Mouse (Mus musculus) embryonic facial prominence, embryonic 11.5 days (tissue): ENCODE results near the gene Myof. TPM values are rescaled to one million over a fixed set of nuclear protein-coding genes. Genes with fewer than 3 reads are reported as not detected.

Source experiments
- ATAC-seq: fragments of 200-750 bp; cut with Nextera tagmentation; replicated peaks from 2 replicates; pipeline ENCODE4 v1.8.0; 2017; ENCODE audit warnings: low read depth; ENCODE audit not compliant: insufficient number of reproducible peaks, low FRiP score, low TSS enrichment
- DNase-seq: peaks from one replicate; pipeline ENCODE4 v3.0.0-alpha.2; 2015; ENCODE audit warnings: low spot score
- H3K27ac ChIP-seq: fragments of 300-500 bp; sonication (generic); replicated peaks from 2 replicates; pipeline ENCODE4 v1.5.1; 2014; ENCODE audit warnings: mild to moderate bottlenecking, low read depth, low read length, control low read depth
- H3K27me3 ChIP-seq: fragments of 300-500 bp; sonication (generic); 2 replicates; pipeline ENCODE4 v1.6.1; 2014; ENCODE audit warnings: mild to moderate bottlenecking, low read length, moderate library complexity, mixed read lengths; ENCODE audit not compliant: control insufficient read depth, insufficient read depth
- H3K36me3 ChIP-seq: fragments of 300-500 bp; sonication (generic); replicated peaks from 2 replicates; pipeline ENCODE4 v1.6.1; 2014; ENCODE audit warnings: low read depth, mild to moderate bottlenecking, low read length, moderate library complexity, mixed read lengths; ENCODE audit not compliant: control insufficient read depth, insufficient read depth
- H3K4me1 ChIP-seq: fragments of 300-500 bp; sonication (generic); 2 replicates; pipeline ENCODE4 v1.6.1; 2014; ENCODE audit warnings: low read length, mixed read lengths; ENCODE audit not compliant: control insufficient read depth, insufficient read depth
- H3K4me2 ChIP-seq: fragments of 300-500 bp; sonication (generic); 2 replicates; pipeline ENCODE4 v1.6.1; 2014; ENCODE audit warnings: low read depth, mild to moderate bottlenecking, control low read depth, low read length, moderate library complexity
- H3K4me3 ChIP-seq: fragments of 300-500 bp; sonication (generic); 2 replicates; pipeline ENCODE4 v1.5.1; 2014; ENCODE audit warnings: low read depth, low read length, control low read depth
- H3K9ac ChIP-seq: fragments of 300-500 bp; sonication (generic); replicated peaks from 2 replicates; pipeline ENCODE4 v1.6.1; 2014; ENCODE audit warnings: mild to moderate bottlenecking, control low read depth, low read length
- H3K9me3 ChIP-seq: fragments of 300-500 bp; sonication (generic); replicated peaks from 2 replicates; pipeline ENCODE4 v1.6.1; 2016; ENCODE audit warnings: mild to moderate bottlenecking, low read length, inconsistent platforms, mixed read lengths; ENCODE audit not compliant: control insufficient read depth
- WGBS: fragments of 180-500 bp; shearing (Covaris S2); extraction: QIAGEN DNeasy Blood & Tissue Kit; methylation state at CpG from one replicate; pipeline ENCODE4 v1.1.7; 2014; 5-methylcytosine and 5-hydroxymethylcytosine counted together
- polyA plus RNA-seq: library from polyadenylated mRNA; unstranded; fragments of >200 nt; fragmentation: Nextera tagmentation; extraction: Ambion mirVana; gene quantifications from 2 replicates; pipeline ENCODE4 v1.2.1, GENCODE M21; 2014

Myof gene
- polyA plus RNA-seq, 1 experiment from 2014 or later = 8.0 TPM

- Histone ChIP-seq H3K36me3 (no peaks in the 10 kb centered on the region), H3K9ac (no peak overlapping the region), H3K4me3 (no peak overlapping the region), H3K4me2 (no peak overlapping the region), H3K27ac (no peak overlapping the region), H3K27me3 (no peaks in the 10 kb centered on the region), H3K4me1 (no peaks in the 10 kb centered on the region), H3K9me3 (no peaks in the 10 kb centered on the region)
- DNase-seq (no peak), ATAC-seq (no peak)
- 65% methylated on average over 10 of the region's 10 CpGs for WGBS
Observed at GRCm38 (mm10) chr19:38027881-38028521, 15.4 kb downstream of the Myof start.

DNA sequence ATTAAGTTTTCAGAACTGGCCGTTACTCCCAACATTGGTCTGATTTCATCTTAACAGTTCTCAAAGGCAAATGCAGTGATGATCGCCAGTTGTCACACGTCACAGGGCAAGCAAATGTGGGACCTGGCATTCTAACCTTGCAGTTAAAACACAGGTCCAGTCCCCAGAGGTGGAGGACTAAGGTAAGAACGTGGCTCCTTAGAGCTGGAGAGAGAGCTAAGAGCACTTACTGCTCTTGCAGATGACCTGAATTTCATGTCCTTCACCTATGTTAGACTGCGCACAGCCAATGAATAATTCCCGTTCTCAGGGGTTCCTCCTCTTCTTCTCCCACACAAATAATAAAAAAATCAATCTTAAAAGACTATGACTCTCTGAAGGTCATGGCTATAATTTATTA is 16.0 kb downstream of the Myof start:
- Histone ChIP-seq H3K9ac (no peak overlapping the region), H3K4me1 (no peaks in the 10 kb centered on the region), H3K4me3 (no peak overlapping the region), H3K36me3 (no peaks in the 10 kb centered on the region), H3K4me2 (no peak overlapping the region), H3K27ac (no peak overlapping the region), H3K27me3 (no peaks in the 10 kb centered on the region), H3K9me3 (no peaks in the 10 kb centered on the region)
- DNase-seq (no peak), ATAC-seq (no peak)
- WGBS = 86% methylated on average over 6 of the region's 6 CpGs

GRCm38 (mm10) chr19:38026211-38026624 is 17.2 kb downstream of the Myof start:
- ATAC-seq = no peak
- H3K9ac ChIP-seq = no peak overlapping the region
- H3K4me3 ChIP-seq = no peak overlapping the region
- DNase-seq = no peak
- H3K36me3 ChIP-seq = no peaks in the 10 kb centered on the region
- 72% methylated on average over 8 of the region's 8 CpGs for WGBS
- H3K27ac ChIP-seq = no peak overlapping the region
- no peak overlapping the region for H3K4me2 ChIP-seq
- H3K27me3 ChIP-seq = no peaks in the 10 kb centered on the region
- no peaks in the 10 kb centered on the region for H3K4me1 ChIP-seq
- no peaks in the 10 kb centered on the region for H3K9me3 ChIP-seq

DNA sequence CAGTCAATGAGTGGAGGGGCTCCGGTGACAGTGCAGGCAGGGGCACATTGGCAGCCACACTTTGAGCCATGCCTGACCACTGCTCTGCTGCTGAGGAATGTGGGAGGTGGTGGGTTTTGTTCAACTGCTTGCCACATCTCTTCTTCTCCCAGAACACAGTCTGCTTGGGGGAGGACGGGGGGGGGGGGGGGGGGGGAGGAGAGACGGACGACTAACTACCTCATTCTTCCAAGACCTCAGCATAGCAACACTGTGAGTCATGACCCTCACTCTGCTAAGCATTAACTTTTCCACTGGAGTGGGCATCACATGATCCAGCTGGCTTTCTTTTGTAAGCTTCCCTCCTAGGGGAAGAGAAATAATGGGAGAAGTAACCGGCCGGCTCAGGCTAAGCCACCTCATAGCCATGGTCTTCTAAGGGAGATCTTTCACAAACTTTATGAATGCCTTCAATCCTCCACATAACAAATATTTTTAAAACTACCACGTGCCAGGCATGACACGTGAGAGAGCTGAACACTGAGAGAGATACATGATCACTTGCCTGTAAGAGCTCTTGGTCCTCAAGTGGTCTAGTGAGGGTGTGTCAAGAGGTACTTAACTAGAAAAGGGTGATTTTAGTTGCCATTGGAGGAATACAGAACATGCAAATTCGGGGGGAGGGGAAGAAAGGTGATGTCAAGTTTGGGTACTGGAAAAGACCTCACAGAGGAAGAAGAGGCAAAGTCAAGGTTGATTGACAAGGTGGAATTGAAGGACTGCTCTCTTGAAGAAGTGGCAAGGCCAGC is 17.9 kb downstream of the Myof start:
- H3K9me3 ChIP-seq = no peaks in the 10 kb centered on the region
- no peak overlapping the region for H3K4me3 ChIP-seq
- ATAC-seq = 0 out of 2 replicates have a peak, but pooled peaks have one; percentile 44
- WGBS = 75% methylated on average over 6 of the region's 9 CpGs
- H3K4me1 ChIP-seq = no peaks in the 10 kb centered on the region
- H3K9ac ChIP-seq = no peak overlapping the region
- no peak overlapping the region for H3K4me2 ChIP-seq
- DNase-seq = peak; percentile 25
- H3K27ac ChIP-seq = no peak overlapping the region
- H3K36me3 ChIP-seq = no peaks in the 10 kb centered on the region
- no peaks in the 10 kb centered on the region for H3K27me3 ChIP-seq

DNA sequence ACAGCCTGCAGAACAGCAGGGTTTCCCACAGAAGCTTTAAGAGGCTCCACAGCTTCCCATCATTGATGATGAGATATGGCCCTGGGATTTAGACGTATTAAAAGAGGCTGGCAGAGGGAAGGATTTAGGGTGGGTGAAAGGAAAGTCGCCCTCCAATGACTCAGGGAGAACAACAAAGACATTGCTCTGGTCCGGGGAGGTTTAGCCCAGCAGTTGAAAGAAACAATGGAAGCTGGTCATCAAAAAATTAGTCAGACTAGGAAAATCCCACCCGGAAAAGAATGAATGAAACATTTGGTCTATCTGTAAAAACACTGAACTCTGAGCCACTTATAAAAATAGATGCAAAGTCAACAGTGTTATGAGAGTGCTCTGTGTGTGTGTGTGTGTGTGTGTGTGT is 19.8 kb downstream of the Myof start:
- Histone ChIP-seq H3K36me3 (no peaks in the 10 kb centered on the region), H3K4me2 (no peak overlapping the region), H3K4me3 (no peak overlapping the region), H3K9ac (no peak overlapping the region), H3K27ac (no peak overlapping the region), H3K27me3 (no peaks in the 10 kb centered on the region), H3K4me1 (no peaks in the 10 kb centered on the region), H3K9me3 (no peaks in the 10 kb centered on the region)
- DNase-seq (no peak), ATAC-seq (no peak)
- WGBS = 68% methylated on average over 4 of the region's 4 CpGs

GRCm38 (mm10) chr19:38022710-38023109 is 20.7 kb downstream of the Myof start:
- Histone ChIP-seq H3K9me3 (no peaks in the 10 kb centered on the region), H3K36me3 (no peaks in the 10 kb centered on the region), H3K27ac (no peak overlapping the region), H3K27me3 (no peaks in the 10 kb centered on the region), H3K9ac (no peak overlapping the region), H3K4me2 (no peak overlapping the region), H3K4me1 (no peaks in the 10 kb centered on the region), H3K4me3 (no peak overlapping the region)
- DNase-seq = no peak
- WGBS = 81% methylated on average over 4 of the region's 4 CpGs
- no peak for ATAC-seq

- H3K9me3 ChIP-seq = no peaks in the 10 kb centered on the region
- no peak overlapping the region for H3K27ac ChIP-seq
- H3K9ac ChIP-seq = no peak overlapping the region
- H3K36me3 ChIP-seq = no peaks in the 10 kb centered on the region
- WGBS = 75% methylated on average over 1 of the region's 1 CpGs
- no peak overlapping the region for H3K4me2 ChIP-seq
- ATAC-seq (no peak), DNase-seq (no peak)
- no peak overlapping the region for H3K4me3 ChIP-seq
- no peaks in the 10 kb centered on the region for H3K27me3 ChIP-seq
- no peaks in the 10 kb centered on the region for H3K4me1 ChIP-seq
Observed at GRCm38 (mm10) chr19:38015873-38016254, 27.5 kb downstream of the Myof start.

DNA sequence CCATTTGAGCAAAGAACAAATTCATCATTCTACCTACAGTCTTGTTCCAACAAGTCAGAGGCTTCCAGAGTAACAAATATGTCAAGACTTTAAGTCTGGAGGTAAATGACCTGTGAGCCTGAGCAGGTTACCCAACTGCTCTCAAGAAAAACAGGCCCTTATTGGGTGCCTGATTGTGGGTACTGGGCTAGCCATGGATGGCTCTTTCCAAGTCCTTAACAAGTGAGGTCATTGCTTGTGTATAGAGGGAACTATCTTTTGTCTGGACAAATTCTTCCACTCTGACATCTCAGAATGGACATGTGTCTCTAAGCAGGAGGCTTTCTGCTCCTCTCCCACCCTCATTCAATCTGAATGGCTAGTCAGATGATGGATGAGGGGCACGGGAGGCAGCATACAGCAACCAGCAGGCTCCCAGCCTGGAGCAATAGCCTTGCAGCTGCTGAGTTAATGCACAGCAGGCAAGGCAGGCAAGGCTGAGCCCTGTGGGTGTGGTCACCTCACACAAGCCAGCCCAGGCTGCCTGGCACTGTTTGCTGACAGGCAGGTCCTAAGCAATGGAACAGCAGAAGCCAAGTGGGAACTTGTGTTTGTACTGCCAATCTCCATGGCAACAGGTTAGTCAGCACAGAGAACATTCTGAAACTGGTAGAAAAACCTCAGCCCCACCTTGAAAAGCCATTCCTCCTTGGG is 28.1 kb downstream of the Myof start:
- H3K27me3 ChIP-seq = no peaks in the 10 kb centered on the region
- H3K27ac ChIP-seq = no peak overlapping the region
- no peak overlapping the region for H3K4me2 ChIP-seq
- WGBS = 0% methylated on average over 1 of the region's 1 CpGs
- H3K4me3 ChIP-seq = no peak overlapping the region
- no peaks in the 10 kb centered on the region for H3K4me1 ChIP-seq
- no peak overlapping the region for H3K9ac ChIP-seq
- peak; percentile 65; the same call in 1 of the 2 replicates for ATAC-seq
- no peaks in the 10 kb centered on the region for H3K36me3 ChIP-seq
- peak; percentile 61 for DNase-seq
- H3K9me3 ChIP-seq = no peaks in the 10 kb centered on the region
